Mouse (Mus musculus): ENCODE measurements around the gene Olfr16. TPM values are rescaled to one million over a fixed set of nuclear protein-coding genes. Genes with fewer than 3 reads are reported as not detected.

Olfr16 gene
- not detected for polyA plus RNA-seq (2017; shearing (Covaris generic))

GRCm38 (mm10) chr1:172950160-172950559 lies at the start of gene Olfr16:
Gene Olfr16 (plus strand): TSS chr1:172950409.

Other genes with a start within 250 kb of the Olfr16 start
- gene Apcs, start 55.4 kb upstream of the Olfr16 start, polyA plus RNA-seq (2017; shearing (Covaris generic)) = not detected
- not detected for gene Olfr1408, start 187.0 kb downstream of the Olfr16 start, polyA plus RNA-seq (2017; shearing (Covaris generic))
- not detected for gene Olfr1406, start 240.2 kb downstream of the Olfr16 start, polyA plus RNA-seq (2017; shearing (Covaris generic))
- gene Olfr218, start 247.4 kb downstream of the Olfr16 start, polyA plus RNA-seq (2017; shearing (Covaris generic)) = not detected